Mouse (Mus musculus) telencephalon, adult 2 months (tissue): ENCODE results near the gene Dlgap1.

Experiments
- DNase-seq: peaks from one replicate; pipeline ENCODE4 v3.0.0-alpha.2; 2011; ENCODE audit warnings: low read depth, low spot score

The Dlgap1 gene

GRCm38 (mm10) chr17:70843252-70843651 is 874.4 kb downstream of the Dlgap1 start:
- DNase-seq, result no peak

GRCm38 (mm10) chr17:70844971-70845370 is 876.1 kb downstream of the Dlgap1 start:
- DNase-seq, result no peak

- no peak for DNase-seq
Measured at GRCm38 (mm10) chr17:70845543-70845942, 876.7 kb downstream of the Dlgap1 start.

- DNase-seq, result no peak
Measured at GRCm38 (mm10) chr17:70846111-70846644, 877.3 kb downstream of the Dlgap1 start.

GRCm38 (mm10) chr17:70847086-70847485 is 878.2 kb downstream of the Dlgap1 start:
- DNase-seq, result no peak

GRCm38 (mm10) chr17:70847751-70848510 is 879.1 kb downstream of the Dlgap1 start:
- DNase-seq, result no peak

DNA sequence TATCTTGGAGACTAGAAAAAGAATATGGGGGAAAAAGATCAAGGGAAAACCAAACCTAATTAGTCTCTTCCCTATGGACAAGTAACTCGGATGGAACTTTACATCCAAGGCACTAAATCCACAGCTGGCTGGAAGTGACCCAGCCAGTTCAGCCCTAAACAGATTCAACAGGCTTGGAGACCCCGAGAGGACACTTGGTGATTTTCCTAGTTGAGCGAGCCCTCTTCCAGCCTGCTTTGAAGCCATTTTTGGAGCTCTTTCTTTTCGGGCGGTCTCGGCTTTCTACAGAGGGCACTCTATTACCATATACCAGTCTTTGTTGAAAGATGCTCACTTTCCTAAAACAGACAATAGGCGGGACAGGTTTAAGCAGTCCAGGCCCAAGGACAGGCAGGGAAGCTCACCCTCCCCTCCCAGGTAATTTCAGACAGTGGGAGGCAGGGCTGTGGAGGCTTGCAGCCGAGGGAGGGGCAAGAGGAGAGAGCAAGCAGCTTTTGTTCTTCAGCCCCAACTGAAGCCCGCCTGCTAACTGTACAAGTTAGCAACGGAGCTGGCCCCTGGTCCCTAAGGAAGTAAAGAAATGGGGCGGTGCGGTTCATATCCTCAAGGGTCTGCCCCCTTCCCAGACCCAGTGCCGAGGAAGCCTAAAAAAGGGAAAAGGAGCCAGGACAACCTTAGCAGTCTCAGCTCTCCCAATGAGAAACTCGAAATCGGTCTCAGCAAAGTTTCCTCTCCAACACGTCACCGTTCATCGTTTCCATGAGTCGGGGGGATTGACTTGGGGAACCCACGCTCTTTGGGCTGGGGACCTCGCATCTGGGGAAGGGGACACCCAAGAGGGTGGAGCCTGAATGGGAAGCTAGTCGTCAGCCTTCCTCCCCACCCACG is 879.9 kb downstream of the Dlgap1 start:
- DNase-seq, result no peak

DNA sequence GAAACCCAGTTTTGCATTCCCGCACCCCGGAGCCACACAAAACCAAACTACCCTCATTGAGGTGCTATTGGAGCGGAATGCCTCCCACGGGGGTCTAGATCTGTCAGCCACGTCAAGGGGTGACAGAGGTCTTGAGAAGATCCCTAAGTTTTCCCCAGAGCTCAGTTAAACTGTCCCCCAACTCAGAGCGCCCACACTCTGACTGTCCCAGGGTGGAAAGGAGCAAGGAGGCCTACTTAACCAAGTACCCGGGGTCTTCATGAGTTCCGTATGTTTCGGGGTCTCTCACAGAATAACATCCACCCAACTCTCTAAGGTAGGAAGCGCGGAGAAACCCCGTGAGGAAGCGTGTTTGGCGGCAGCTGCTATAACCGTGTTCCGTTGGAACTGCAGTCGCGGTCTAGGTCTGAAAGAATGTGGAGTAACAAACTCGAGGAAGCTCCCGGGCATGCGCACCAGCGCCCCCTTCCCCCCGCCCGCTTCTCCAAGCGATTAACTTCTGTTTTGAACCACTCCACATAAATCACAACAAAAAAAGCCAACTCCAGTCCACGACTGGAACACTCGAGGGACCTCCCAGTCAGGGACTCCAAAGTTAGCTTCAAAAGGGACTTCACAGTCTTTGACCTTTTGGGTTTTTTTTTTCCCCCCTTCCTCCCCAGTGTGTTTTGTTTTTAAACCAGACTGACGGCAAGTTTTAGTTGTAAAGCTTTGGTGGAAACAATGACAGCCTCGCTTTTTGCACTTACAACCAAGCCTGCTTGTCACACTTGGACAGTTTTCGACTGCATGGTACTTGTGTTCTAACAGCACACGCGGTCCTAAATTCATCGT is 880.7 kb downstream of the Dlgap1 start:
- no peak for DNase-seq

- DNase-seq, result no peak
Measured at GRCm38 (mm10) chr17:70850233-70850995, 881.5 kb downstream of the Dlgap1 start.

GRCm38 (mm10) chr17:70850996-70851991 is 882.4 kb downstream of the Dlgap1 start:
- no peak for DNase-seq

GRCm38 (mm10) chr17:70852011-70852685 is 883.3 kb downstream of the Dlgap1 start:
- DNase-seq, result no peak

GRCm38 (mm10) chr17:70852686-70853386 is 884.0 kb downstream of the Dlgap1 start:
- DNase-seq, result no peak

GRCm38 (mm10) chr17:70853436-70853905 is 884.6 kb downstream of the Dlgap1 start, which contains the start of gene Tgif1:
TSS of gene Tgif1 (minus strand) at chr17:70853546.
- no peak for DNase-seq

DNA sequence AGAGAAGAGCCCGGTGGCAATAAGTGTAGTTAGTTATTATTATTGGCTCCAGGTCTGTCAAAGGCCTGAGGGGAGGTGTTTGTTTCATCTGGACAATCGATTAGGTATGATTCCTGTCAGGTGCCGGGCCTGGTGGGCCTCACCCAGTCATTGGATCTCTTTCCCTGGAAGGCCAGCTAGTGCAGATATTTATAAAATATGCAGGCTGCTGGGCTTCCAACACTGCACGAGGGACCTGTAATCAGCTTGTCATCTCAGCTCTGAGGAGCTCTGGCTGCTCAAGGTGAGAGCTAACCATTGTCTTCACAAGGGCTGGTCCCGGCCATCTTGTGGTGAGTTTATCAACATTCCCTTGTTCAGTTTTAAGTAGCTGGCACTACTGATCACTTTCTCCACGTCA is 885.1 kb downstream of the Dlgap1 start:
- DNase-seq, result no peak

- no peak for DNase-seq
Measured at GRCm38 (mm10) chr17:70856871-70857415, 888.1 kb downstream of the Dlgap1 start.

DNA sequence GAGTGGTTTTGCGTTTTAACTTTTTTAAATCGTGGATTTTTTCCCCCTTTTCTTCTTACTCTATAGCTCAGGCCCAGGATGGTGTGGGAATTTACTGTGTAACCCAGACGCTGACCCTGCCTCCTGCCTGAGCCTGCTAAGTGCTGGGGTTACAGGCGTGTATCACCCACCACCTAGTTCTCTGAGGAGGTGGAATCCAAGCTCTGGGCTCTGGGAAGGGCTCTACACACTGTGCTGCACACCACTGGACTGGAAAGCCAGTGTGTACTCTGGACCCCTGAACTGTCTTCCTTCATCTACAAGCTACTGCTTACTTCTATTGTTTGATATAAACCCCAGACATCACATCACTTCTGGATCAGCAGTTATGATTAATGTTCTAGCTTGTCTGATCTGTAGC is 889.9 kb downstream of the Dlgap1 start:
- DNase-seq, result no peak

- no peak for DNase-seq
Measured at GRCm38 (mm10) chr17:70864117-70864516, 895.2 kb downstream of the Dlgap1 start.

- DNase-seq, result no peak
Measured at GRCm38 (mm10) chr17:70864645-70865044, 895.8 kb downstream of the Dlgap1 start.
